Mouse (Mus musculus) right cerebral cortex, postnatal 10 days (tissue): ENCODE data around the gene Cryaa.

ENCODE experiments used
- DNase-seq, 2 experiments: peaks; one replicate each; pipeline ENCODE4 v3.0.0; 2021; ENCODE audit warnings: low spot score in 2 of 2

Gene Cryaa

DNA sequence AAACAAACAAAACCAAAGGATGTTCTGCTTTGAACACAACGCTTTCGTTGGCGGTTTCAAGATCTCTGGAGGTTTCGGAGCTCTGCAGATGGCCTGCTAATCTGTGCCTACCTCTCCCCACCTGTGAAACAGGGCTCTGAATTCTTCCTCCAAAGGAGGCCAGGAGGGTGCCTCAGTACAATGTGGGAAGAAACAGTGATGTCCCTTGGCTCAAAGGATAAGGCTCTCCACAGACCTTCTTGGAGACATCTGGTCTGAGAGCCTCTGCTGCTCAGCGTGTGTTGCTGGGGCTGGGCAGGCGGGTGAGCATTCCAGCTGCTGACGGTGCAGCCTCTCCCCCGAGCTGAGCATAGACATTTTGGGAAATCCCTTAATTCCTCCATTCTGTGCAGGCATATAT is at the start of gene Cryaa:
Gene Cryaa, plus strand, starts transcription at position 301 of the 400 bp plus-strand sequence.
- DNase-seq: no peak

DNA sequence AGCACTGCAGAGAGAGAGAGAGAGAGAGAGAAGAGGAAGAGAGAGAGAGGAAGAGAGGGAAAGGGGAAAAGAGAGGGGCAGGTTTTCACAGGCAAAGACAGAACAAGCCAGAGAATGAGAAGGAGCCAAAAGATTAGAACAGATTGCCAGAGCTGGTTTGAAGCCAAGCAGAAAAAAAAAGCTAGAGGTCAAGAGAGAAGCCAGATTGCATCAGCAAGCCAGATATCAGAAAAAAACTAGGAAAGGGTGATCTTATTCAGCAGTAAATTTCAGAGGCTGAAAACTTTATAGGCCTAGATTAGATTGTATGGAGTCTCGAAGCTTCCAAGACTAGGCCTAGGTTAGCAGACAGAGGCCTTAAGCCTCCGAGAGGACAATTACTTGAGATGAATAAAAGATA is 49.6 kb upstream of the Cryaa start:
- DNase-seq: no peak

DNA sequence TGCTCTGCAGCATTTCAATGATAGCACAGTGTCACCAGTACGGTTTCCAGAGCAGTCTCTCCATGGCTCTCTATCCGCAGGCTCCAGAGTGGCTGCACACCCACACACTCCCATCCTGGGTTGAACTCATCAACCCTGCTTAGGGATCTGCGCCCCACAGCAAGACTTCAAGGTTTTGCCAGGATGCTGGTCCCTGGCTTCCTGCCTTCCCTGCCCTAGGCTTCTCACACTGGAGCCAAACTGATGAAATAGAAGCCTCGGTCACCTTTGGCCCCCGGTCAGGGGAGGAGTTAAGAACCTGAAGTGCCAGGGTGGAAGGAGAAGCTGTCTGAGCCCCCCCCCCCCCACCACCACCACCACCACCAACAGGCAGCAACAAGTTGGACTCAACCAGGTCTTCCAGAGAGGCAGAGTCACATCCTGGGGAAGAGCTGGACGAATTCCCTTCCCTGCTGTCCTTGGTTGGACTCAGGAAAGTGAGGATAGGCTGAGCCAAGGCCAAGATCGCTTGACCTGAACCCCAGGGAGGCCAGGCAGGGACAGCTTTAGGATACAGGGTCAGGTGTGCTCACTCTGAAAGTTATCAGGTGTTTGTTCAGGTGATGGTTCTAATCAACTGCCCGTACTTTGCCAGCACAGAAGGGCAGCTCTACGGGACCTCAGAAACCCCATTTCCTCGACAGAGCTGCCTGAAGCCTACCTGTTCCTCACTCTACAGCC is 46.4 kb upstream of the Cryaa start:
- DNase-seq: peak; percentile 40 to 41

DNA sequence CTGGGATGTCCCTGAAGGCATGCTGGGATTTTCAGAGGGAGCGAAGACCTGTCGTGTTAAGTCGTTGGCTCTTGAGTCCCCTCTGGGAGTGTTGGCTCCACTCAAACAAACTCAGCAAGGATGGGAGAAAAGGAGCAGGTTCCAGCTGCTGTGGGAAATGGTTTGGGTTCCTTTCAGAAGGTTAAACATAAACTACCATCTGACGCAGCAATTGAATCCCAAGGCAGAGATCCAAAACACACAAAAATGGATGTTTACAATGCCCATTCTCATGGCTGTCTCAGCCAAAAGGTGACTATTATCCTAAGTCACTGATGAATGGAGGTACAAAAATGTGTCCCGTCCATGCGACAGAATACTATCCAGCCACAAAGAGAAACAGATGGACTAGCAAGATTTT is 44.6 kb upstream of the Cryaa start:
- no peak for DNase-seq

DNA sequence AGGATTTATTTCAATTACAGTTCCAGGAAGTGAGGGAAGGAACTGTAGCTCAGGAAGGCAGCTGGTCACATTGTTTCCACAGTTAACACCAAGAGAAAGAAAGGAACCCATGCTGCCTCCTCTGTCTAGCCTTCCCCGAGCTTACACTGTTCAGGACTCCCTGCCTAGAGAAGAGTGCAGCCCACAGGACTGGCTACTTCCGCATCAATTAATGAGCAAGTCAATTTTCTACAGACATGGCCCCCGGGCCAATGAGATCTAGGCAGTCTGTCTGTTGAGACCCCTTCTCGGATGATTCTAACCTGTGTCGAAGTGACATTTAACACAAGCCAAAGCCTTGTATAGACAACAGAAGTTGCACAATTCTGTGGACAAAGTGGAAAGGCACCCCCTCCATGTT is 42.7 kb upstream of the Cryaa start:
- no peak for DNase-seq

DNA sequence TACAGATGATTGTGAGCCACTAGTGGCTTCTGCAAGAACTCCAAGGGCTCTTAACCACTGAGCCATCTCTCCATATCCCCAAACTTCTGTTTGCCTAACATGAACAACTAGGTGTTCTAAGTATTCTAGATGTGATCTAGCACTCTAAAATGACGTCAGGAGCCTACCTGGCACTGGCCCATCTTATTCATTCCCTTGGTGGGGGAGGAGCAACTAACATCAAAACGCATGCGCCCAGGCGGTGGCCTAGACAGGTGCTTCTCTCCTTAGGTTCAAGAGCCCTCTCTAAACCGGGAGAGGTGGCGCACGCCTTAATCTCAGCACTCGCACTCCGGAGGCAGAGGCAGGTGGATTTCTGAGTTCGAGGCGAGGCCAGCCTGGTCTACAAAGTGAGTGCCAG is 41.8 kb upstream of the Cryaa start:
- DNase-seq: no peak

DNA sequence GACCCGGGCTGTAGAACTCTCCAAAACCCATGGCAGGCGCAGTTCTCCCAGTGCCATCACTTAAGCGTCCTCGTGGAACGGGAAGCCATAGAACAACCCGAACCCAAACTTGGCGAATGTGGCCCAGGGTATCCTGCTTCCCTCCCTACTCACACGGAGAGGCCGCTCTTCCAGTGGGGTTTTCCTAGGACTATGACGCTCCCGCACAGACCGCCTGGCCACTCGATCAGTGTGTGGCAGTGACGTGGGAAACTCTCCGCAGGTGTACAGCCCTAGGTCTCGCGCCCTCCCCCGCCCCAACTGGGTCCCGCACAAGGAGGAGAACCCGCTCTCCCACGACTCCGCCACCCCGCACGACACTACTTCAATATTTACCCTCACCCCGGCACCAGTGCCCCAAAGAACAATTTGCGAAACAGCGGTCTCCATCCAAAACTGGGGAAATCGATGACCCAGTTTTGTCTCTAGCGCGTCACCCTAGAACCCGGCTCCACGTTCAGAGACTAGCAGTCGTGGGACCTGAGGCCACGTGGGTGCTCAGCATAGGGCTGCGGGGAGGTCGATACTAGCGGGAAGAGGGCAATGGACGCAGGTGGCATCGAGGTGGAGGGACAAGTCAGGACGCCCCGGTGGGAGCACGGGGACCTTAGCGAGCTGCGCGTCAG is 41.2 kb upstream of the Cryaa start:
- DNase-seq: no peak

DNA sequence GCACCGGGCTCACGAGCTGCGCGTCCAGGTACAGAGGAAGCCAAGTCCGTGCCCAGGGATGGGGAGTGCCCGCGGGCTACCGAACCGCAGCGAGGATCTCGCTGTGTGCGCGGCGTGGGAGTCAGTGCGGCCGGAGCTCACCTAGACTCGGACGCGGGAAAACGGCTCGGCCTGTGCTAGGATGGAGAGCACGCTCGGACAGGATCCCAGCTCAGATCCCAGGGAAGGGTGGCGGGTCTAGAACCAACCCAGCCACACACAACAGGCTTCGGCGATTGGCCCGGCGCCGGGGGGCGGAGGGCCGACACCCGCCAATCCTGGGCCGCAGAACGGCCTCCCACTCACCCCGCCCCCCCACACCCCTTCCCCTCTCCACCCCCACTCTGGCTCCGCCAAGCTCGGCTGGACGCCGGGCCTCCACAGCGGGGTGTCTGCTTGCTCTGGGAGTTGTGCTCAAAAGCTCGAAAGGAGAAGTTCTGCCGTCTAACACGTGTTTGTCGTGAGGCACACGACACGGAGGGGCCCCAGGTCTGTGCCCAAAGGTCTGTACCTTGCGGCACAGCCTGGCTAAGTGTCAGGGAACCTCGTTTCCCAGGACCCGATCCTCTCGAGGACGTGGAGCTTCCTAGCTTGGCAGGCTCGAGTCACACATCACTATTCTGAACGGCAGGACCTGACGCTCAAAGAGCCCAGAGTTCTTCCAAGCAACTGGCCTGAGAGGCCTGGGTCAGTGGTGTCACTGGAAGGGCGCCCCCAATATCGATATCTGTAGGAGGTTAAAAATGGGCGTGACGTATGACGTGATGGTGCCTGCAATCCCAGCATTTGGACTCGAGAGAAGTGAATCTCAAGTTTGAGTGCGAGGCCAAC is 40.4 kb upstream of the Cryaa start, which contains the start of gene Cbs:
Gene Cbs, minus strand, starts transcription at position 297 of the 870 bp plus-strand sequence.
- DNase-seq: peak; percentile 85 to 88

DNA sequence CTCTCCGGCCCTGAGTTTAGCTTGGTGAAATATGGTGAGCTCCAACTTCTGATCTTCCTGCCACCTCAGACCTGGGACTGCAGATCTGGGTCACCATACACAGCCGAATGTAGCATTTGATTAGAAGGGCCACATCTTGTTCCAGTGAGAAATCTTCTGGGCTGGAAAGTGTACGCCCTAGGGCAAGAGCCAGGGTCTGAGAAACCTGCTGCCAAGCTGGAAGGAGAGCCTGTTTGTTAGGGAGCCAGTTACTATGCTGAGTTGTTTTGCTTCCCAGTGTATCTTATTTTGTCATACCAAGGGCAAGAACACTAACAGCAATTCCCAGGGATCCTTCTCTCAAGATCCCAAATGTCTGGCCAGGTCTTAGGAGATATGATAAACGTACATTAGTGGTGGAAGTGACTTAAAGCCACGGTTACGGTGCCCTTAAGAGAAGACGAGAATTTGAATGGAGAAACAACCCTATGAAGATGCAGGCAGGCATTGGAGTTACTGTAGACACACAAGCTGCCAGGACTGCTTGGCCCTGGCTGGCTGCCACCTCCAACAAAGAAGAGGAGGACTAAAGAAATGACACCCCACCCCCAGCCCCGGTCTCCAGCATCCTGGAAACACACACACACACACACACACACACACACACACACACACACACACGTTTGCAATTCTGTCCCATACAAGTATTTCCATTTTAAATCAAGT is 39.6 kb upstream of the Cryaa start:
- DNase-seq: peak; percentile 89 to 92

DNA sequence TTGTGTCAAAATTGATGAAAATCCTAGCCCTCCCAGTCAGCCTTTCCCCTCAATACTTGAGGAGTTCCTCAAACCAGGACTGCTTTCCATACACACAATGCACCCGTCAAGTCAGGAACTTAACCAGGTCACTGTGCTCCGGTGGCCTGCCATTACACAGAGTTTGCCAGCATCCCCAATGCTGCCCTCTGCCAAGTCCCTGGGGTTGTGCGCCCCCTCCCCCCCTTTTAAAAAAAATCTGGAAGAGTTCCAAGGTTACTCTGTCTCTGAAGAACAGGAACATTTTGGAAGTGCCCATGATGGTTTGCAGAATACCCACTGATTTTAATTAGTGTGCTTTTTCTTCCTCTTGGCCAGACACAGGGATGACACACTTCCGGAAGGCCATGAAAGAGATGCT is 38.0 kb upstream of the Cryaa start:
- DNase-seq: peak; percentile 64 to 78

DNA sequence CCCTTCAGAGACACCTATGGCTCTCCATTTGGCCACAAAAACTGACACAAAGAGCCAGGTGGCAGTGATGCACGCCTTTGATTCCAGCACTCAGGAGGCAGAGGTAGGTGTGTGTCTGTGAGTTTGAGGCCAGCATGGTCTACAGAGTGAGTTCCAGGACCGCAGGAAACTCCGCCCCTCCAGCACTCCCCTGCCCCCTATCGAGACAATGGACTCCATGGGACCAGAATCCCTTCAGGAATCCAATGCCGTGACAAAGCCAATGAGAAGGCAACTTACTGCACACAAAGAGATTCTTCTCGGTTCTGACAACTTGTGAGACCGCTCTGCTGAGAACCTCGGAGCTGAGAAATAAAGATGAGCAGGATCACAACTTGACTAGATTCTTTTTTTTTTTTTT is 35.3 kb upstream of the Cryaa start:
- DNase-seq: no peak

DNA sequence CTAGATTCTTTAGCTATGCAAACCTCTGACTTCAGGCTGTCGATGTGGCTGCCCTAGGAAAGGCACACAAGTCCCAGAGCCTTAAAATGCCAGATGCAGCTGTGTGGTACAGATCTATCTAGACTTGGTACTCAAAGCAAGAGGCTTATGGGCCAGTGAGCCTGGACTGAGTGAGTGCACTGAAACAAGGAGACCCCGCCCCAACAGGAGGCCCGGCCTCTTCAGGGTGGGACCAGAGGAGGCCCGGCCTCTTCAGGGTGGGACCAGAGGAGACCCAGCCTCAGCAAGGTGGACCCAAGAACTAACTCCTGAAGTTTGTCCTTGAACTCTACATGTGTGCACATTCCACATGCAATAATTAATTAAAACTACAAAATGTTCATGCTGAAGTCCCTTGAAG is 34.7 kb upstream of the Cryaa start:
- no peak for DNase-seq

DNA sequence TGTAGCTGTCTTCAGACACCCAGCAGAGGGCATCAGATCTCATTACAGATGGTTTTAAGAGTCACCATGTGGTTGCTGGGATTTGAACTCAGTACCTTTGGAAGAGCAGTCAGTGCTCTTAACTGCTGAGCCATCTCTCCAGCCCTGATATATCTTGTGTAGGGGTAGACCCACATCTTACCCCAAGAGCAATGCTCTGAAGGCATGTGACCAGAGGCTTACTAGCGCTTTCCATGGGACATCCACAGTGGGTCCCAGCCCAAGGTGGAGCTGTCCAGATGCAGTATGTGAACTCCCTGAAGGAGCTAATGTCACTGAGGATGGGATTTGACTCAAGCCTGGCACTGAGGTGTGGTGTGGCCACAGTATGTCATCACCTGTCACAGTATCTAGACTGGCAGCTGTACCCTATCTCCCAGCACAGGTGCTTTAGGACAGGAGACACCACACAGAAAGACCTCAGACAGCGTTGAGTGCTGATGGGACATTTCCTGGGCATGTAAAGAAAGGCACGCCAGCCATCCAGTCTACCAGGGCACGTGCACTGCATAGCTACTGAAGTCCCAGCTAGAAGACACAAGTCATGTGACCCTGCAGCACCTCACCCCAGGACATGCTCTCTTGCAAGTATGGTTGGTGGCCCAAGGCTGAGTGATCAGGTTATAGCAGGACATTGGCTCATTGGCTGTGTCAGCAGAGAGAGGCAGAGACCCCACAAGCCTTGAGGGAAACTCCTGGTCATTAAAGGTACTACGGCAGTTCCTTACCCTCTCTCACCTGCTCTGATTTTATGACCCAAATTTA is 31.2 kb upstream of the Cryaa start:
- no peak for DNase-seq

DNA sequence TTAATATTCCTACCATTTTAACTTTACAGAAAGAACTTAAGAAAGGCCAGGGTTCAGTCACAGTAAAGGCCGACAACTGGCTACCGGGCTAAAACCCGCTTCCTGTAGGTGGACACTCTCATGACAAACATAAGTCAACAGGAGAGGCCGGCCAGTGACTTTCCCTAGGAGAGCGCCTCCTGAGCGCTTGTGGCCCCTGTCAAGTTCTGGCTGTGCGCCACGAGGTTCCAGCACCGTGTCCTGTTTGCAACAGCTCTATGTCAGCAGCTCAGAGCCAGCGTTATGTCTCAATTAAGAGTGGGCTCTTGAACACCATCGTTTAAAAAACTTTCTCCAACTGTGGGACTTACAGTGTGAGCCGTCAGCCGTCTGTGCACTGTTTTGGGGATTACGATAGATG is 25.5 kb upstream of the Cryaa start:
- no peak for DNase-seq

DNA sequence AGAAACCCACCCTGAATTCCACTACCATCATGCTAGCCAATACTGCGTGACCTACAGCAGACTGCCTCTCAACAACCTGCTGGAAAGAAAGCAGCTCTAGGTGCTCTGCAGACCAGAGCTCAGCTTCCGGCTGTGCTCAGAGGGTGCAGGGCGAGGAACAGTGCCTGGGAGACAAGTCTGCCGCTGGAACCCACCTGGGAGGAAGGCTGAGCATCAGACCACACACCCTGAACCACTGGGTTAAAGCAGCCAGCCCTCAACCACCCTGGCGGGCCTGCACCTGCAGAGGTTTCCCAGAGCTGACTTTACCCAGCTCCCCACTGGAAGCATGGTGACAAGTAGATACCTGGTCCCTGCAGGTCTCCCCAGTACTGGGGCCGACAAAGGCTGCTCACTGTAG is 24.3 kb upstream of the Cryaa start:
- DNase-seq: no peak

DNA sequence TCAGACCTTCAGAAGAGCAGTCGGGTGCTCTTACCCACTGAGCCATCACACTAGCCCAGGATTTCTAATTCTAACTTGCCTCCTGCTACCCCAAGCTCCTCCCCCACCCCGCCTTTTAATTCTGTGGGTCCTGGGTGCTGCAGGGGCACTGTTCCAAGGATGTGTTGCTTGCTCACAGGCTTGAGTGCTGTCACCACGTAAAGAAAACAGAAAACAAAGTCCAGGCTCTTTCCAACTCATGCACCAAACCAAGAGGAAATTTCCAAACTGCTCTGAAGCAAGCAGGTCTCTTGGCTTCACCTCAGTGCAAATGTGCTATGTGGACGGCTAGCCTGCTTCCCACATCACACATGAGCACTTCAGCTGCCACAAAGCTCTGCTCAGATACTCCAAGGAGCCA is 22.2 kb upstream of the Cryaa start:
- no peak for DNase-seq

DNA sequence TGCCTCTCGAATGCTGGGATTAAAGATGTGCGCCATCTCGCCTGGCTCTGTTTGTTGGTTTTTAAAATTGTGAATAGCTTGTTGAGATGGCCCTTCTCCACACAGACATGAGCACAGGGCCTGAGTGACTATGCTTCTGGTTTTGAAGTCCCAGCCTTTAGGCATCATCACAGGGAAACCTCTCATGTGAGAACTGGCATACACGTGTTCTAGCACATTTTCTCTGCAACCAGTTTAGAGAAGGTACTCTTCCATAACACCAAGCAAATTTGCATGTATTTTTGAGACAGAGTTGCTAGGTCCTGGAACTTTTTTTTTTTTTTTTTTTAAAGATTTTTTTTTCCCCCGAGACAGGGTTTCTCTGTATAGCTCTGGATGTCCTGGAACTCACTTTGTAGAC is 20.9 kb upstream of the Cryaa start:
- no peak for DNase-seq

DNA sequence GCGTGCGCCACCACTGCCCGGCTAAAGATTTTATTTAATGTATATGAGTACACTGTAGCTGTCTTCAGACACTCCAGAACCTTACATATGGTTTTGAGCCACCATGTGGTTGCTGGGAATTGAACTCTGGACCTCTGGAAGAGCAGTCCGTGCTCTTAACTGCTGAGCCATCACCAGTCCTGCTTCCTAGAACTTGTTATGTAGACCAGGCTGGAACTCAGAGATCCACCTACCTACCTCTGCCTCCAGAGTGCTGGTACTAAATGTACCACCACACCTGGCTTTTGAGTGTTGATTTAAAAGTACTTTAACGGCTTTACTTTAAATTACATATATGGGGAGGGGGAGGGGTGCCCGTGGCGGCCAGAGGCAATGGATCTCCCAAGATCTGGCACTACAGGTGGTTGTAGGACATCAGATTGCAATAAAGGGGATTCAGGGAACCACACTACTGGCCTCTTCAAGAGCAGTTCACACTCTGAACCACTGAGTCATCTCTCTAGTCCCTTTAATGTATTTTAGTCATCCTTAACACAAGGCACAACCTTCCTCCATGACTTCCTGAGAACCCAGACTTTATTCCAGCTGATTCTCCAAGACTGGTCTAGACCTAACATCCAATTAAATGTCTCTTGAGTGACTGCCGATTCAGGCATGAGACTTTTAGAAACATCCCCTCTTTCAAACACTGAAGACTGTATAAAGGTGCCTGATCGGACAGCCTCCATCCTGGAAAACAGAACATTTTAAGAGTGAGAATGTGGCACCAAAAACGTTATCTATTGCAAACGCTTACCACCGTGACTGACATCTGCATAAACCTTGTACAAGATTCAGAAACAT is 20.2 kb upstream of the Cryaa start:
- DNase-seq: no peak

DNA sequence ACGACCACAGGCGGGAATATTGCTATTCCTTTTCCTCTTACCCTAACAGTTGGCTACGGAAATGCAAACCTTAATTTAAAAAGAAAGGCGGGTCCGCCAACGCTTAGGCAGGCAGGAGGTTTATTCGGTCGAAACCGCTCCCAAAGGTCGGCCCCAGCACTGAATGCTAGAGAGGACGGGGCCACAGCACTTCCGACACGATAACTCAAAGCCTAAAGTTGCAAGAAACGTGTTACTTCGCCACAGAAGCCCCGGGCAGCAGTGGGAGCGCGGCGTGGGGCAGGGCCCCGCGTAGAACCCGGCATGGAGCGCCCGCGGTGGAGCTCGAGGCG is 19.5 kb upstream of the Cryaa start:
- no peak for DNase-seq

DNA sequence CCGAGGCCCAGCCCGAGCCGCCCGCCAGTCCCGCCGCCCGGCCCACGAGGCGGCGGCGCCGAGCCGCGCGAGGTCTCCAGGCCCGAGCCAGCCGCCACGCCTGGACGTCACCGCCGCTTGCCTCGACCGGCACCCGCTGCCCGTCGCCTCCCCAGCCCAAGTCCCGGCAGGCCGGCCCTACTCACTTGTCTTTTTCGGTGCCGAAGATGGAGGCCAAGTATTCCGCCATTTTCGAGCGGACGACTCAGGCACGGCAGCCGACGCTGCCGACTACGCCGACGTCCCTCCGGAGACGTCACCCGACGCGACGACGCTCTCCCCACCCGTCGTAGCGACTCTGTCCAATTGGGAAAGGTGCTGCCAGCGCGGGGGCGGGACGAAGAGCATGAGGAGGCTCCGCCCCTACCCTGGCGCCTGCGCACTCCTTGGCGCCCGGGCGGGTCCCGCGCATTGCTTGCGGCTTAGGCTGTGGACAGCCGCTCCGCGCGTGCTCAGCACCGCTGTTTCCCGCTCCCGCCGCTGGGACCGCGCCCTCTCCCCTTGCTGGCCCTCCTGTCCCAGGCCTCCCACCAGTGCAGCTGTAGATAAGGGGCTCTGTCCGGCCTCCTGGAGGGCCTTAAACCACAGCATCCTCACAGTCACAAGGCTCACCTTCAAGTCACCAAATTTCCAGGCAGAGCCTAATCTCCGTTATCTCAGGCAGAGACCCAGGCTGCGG is 19.0 kb upstream of the Cryaa start, which contains the start of gene U2af1:
Gene U2af1, minus strand, starts transcription at position 425 of the 718 bp plus-strand sequence.
- peak; percentile 99 for DNase-seq
